Comparison of ENCODE assay signal across 8 mouse cellular contexts in genomic region chr2:77169916-77170632, GRCm38 (mm10). TPM values are rescaled to one million over a fixed set of nuclear protein-coding genes. Genes with fewer than 3 reads are reported as not detected.
DNase-seq lines count a peak whose midpoint lies in the region; ATAC-seq lines count a peak whose summit lies in the region.

No protein-coding gene starts in this region.

- intact Hi-C loops in heart, postnatal 36 days (cut with DNase I), result loop anchor here (5.0 kb wide), 1 partner anchor 38 kb away; no protein-coding TSS in a partner anchor

- WGBS in forebrain, embryonic 13.5 days, result 3% methylated on average over 21 of the region's 21 CpGs

- H3K36me3 ChIP-seq in forebrain, embryonic 13.5 days (ENCODE audit: poor library complexity, severe bottlenecking), result no peaks in the 10 kb centered on the region

- peak; percentile 35 for DNase-seq in 3134 (ENCODE audit: extremely low read depth, insufficient read length, low spot score)
- DNase-seq in heart, postnatal 36 days, result peak; percentile 59 to 72
- DNase-seq in kidney, postnatal 4 days, result peak; percentile 55 to 69
- DNase-seq in spleen, postnatal 4 days (ENCODE audit: low spot score in 2 of 2), result peak; percentile 18 to 65
- no peak for DNase-seq in layer of hippocampus, postnatal 36 days

- no peak overlapping the region; the same call in 1 of the 2 replicates for H3K27ac ChIP-seq in forebrain, embryonic 13.5 days

- no peaks in the 10 kb centered on the region for H3K27me3 ChIP-seq in forebrain, embryonic 13.5 days

- ATAC-seq in activated CD4-positive, CD25-positive, alpha-beta regulatory T cell, adult 4 months, result peak; percentile 63
- peak; percentile 44 for ATAC-seq in forebrain, embryonic 13.5 days
- peak; percentile 67 for ATAC-seq in megakaryocyte progenitor cell, adult 5-6 weeks (replicated peaks; ENCODE audit: poor library complexity)

- H3K4me3 ChIP-seq in forebrain, embryonic 13.5 days, result peak overlapping the region; percentile 37

- peak overlapping the region; percentile 58 for H3K9ac ChIP-seq in forebrain, embryonic 13.5 days

- no peaks in the 10 kb centered on the region for H3K9me3 ChIP-seq in forebrain, embryonic 13.5 days (replicated peaks)

- H3K4me2 ChIP-seq in forebrain, embryonic 13.5 days, result peak overlapping the region; percentile 72

- H3K4me1 ChIP-seq in forebrain, embryonic 13.5 days, result peaks cover 41% of the 10 kb centered on the region

RNA-seq across cellular contexts. Expression of gene Ccdc141, which starts 0.4 kb away (rescaled TPM):
- polyA plus RNA-seq in activated CD4-positive, CD25-positive, alpha-beta regulatory T cell, adult 4 months (2017; shearing (Covaris generic)), result 1 to 10 TPM; 2.2 to 2.5 TPM
- 3.0 and 3.6 TPM in 2 replicates for polyA plus RNA-seq in forebrain, embryonic 13.5 days (2015; fragmentation: Nextera tagmentation; extraction: Ambion mirVana)
- 100 to 1,000 TPM; 196 to 201 TPM for total RNA-seq in heart, postnatal 36 days (2021)
- 0.30 and 1.3 TPM in 2 replicates for total RNA-seq in megakaryocyte progenitor cell, adult 5-6 weeks (2015)
- total RNA-seq in megakaryocyte progenitor cell, adult 5-6 weeks (2017), result not detected in 2 replicates
- total RNA-seq in layer of hippocampus, postnatal 36 days (2021), result 10 to 100 TPM; 27.4 to 32.7 TPM

Comparison
In these comparisons a context has a peak if more than half of its experiments do, and no peak if none do; other contexts are left out.
1. DNase-seq: peak in 3134 (single experiment), heart, postnatal 36 days (2 of 2), kidney, postnatal 4 days (2 of 2) and spleen, postnatal 4 days (2 of 2); none in layer of hippocampus, postnatal 36 days (0 of 2).
2. RNA of gene Ccdc141, which starts 0.4 kb away (total RNA-seq): 196 to 201 TPM in heart, postnatal 36 days and 27.4 to 32.7 TPM in layer of hippocampus, postnatal 36 days; 0.30 to 1.3 TPM in megakaryocyte progenitor cell, adult 5-6 weeks; every median in the first group is over 10 times any median in the second.
3. Peak in every context shown above with its lines, with median percentiles within 50 percentile points of each other: ATAC-seq.